Mouse (Mus musculus) small intestine, adult 2 months (tissue): ENCODE data around the gene Cmtm8. TPM values are rescaled to one million over a fixed set of nuclear protein-coding genes. Genes with fewer than 3 reads are reported as not detected.

ENCODE experiments used
- H3K27ac ChIP-seq: fragments of 200-500 bp; 2 replicates; pipeline ENCODE4 v1.5.1; 2012; ENCODE audit warnings: low read depth, low read length, control low read depth, inconsistent platforms; ENCODE audit not compliant: insufficient read depth
- H3K27me3 ChIP-seq: fragments of 200-500 bp; 2 replicates; pipeline ENCODE4 v1.6.1; 2012; ENCODE audit warnings: mild to moderate bottlenecking, moderate library complexity, low read length, inconsistent platforms; ENCODE audit not compliant: control insufficient read depth, insufficient read depth
- H3K36me3 ChIP-seq: fragments of 200-500 bp; 2 replicates; pipeline ENCODE4 v1.6.1; 2012; ENCODE audit warnings: mild to moderate bottlenecking, low read length, control low read depth, inconsistent platforms; ENCODE audit not compliant: control insufficient read depth, insufficient read depth
- H3K4me1 ChIP-seq: fragments of 200-500 bp; 2 replicates; pipeline ENCODE4 v1.6.1; 2012; ENCODE audit warnings: low read length, inconsistent platforms, mixed read lengths; ENCODE audit not compliant: control insufficient read depth, insufficient read depth, insufficient read length
- H3K4me3 ChIP-seq: fragments of 200-500 bp; 2 replicates; pipeline ENCODE4 v1.5.1; 2012; ENCODE audit warnings: low read depth, mild to moderate bottlenecking, control low read depth, inconsistent platforms, low read length, moderate library complexity
- CTCF ChIP-seq: fragments of 200-500 bp; IDR thresholded peaks from 2 replicates; pipeline ENCODE4 v1.5.1; 2012; ENCODE audit warnings: low read depth, mild to moderate bottlenecking, control low read depth, inconsistent platforms, low read length, moderate library complexity, mixed read lengths; ENCODE audit not compliant: insufficient replicate concordance, insufficient read length; ENCODE audit errors: extremely low read depth
- POLR2A ChIP-seq: fragments of 200-500 bp; IDR thresholded peaks from 2 replicates; pipeline ENCODE4 v1.6.1; 2012; ENCODE audit warnings: low read depth, mild to moderate bottlenecking, control low read depth, inconsistent platforms, low read length, moderate library complexity
- WGBS: fragments of 180-500 bp; shearing (Covaris S2); methylation state at CpG from one replicate; pipeline ENCODE4 v1.1.7; 2018; 5-methylcytosine and 5-hydroxymethylcytosine counted together
- polyA plus RNA-seq: library from polyadenylated mRNA; depleted of rRNA; stranded (reverse); fragments of >200 nt; gene quantifications from 2 replicates; pipeline ENCODE4 v1.2.3, GENCODE M21; 2012

Gene Cmtm8
- polyA plus RNA-seq, 1 experiment, result 2.9 TPM

DNA sequence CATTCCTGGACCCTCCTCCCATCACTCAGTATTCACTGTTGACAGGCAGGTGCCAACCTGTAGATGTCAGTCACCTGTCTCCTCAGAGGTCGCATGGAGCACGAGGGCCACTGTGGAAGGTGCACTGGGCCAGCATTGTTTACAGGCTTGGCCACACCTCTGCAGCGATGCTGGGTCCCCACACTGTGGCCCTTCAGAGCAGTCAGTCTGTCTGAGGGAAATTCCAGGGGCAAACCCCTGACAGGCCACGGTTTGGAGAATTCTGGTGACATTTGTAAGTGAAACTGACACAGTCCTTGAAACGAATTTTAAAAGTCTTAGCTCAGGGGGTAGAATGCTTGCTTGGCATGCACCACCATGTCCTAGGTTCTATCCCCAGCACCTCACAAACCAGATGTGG is 83.6 kb downstream of the Cmtm8 start:
- Histone ChIP-seq H3K27ac (no peak overlapping the region), H3K4me3 (no peak overlapping the region), H3K36me3 (peaks cover 1% of the 10 kb centered on the region; the same call in 1 of the 2 replicates), H3K27me3 (no peaks in the 10 kb centered on the region), H3K4me1 (peaks cover 5% of the 10 kb centered on the region)
- no peak for TF ChIP-seq POLR2A
- no peak for TF ChIP-seq CTCF
- WGBS, result 81% methylated on average over 5 of the region's 5 CpGs

DNA sequence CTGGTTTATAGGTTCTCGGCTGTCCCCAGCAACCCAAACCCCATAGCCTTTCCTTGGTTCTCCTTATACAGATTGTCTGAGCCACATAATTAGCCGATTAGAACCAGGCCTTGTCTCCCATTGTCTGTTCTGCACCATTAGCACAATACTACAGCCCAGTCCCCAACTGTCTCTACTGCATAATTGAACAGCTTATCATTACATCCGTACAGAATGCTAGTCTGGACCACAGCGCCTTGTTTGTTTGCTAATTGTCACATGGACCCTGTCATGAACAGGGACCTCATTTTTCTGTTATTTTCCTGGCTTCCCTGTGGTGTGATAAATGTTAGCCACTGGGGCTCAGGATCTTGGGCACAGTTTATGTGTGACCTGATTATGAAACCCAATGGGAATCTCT is 84.1 kb downstream of the Cmtm8 start:
- no peak for TF ChIP-seq CTCF
- TF ChIP-seq POLR2A, result no peak
- WGBS, result 87% methylated on average over 4 of the region's 4 CpGs
- peaks cover 3% of the 10 kb centered on the region; the same call in 1 of the 2 replicates for H3K36me3 ChIP-seq
- no peak overlapping the region for H3K27ac ChIP-seq
- no peak overlapping the region for H3K4me3 ChIP-seq
- H3K27me3 ChIP-seq, result no peaks in the 10 kb centered on the region
- peaks cover 5% of the 10 kb centered on the region for H3K4me1 ChIP-seq

DNA sequence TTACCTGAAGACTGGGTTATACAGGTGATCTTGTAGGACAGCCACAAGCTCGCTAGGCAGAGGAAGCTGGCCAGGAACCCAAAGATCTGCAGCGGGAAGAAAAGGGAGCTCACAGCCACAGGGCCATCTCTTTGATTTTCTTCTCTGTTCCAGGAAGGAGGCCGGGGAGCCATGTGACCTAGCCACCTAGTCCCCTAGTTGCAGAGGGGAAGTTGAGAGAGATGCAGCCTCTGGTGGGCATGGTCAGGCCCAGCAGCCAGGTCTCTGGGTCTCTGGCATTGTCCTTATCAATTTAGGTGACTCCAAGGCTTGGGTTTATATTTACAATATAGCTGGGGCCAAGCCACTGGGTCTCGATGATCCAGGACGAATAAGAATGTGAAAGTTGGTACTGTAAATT is 85.2 kb downstream of the Cmtm8 start:
- 0 out of 2 replicates have a peak overlapping the region, but pooled peaks have one; percentile 7 for H3K27ac ChIP-seq

DNA sequence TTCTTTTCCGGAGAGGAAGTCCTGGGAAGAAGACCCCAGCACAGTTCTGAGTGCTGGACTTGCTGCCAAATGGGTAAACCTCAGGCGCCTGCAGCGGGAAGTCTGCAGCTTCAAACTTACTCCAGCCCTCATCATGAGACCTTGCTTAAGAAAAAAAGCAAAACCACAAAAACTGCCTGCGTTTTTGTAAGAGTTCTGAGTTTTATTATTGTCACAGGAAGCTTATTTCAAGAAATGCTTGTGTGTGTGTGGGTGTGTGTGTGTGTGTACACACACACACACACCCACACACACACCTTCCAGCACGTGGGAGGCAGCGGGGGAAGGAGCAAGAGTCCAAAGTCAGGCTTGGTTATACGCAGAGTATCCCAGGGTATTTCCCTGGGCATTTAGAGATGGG is 85.7 kb downstream of the Cmtm8 start:
- WGBS, result 56% methylated on average over 7 of the region's 7 CpGs
- 0 out of 2 replicates have a peak overlapping the region, but pooled peaks have one; percentile 7 for H3K27ac ChIP-seq

More for the DNA sequence above, 85.2 kb downstream of the Cmtm8 start:
- H3K4me3 ChIP-seq, result no peak overlapping the region
- TF ChIP-seq CTCF, result no peak
- TF ChIP-seq POLR2A, result no peak
- peaks cover 5% of the 10 kb centered on the region for H3K4me1 ChIP-seq
- H3K27me3 ChIP-seq, result no peaks in the 10 kb centered on the region
- WGBS, result 75% methylated on average over 5 of the region's 5 CpGs
- peaks cover 3% of the 10 kb centered on the region; the same call in 1 of the 2 replicates for H3K36me3 ChIP-seq

DNA sequence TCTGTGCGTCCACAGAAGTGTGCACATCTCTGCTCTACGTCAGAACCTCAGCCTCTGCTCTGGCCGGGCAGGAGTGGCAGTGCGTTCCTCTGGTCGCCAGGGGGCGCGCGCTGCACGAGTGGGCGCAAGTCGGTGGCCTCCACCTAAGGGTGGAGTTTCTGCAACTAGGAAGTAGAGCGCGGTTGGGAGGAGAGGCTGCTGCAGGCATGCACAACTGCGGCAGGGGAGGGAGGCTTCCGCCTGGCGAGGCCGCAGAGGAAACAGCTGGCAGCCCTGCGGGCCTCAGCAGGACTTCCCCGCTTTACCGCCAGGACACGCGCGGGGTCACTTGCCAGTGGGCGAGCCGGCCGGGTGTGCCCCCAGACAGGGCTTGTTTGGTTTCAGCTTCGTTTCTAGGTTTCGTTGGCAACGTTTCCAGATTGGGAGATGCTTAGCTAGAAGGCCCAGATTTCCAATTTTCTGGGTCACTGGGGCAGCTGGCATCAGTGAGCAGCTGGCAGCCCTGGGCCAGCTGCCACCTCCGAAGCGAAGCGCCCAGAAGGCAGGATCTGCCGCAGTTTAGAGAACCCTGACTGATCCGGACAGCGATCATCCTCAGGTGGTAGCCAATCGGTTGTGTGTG is 91.0 kb downstream of the Cmtm8 start:
- peak overlapping the region; percentile 46 for H3K27ac ChIP-seq
- WGBS, result 2% methylated on average over 36 of the region's 36 CpGs
- H3K4me3 ChIP-seq, result peak overlapping the region; percentile 73
- TF ChIP-seq CTCF, result peak; percentile 96
- TF ChIP-seq POLR2A, result peak; percentile 36; the same call in 1 of the 2 replicates
- peaks cover 3% of the 10 kb centered on the region; the same call in 1 of the 2 replicates for H3K4me1 ChIP-seq
- peaks cover 14% of the 10 kb centered on the region for H3K36me3 ChIP-seq
- no peaks in the 10 kb centered on the region for H3K27me3 ChIP-seq

More for the DNA sequence above, 85.7 kb downstream of the Cmtm8 start:
- Histone ChIP-seq H3K27me3 (no peaks in the 10 kb centered on the region), H3K4me3 (no peak overlapping the region), H3K36me3 (peaks cover 3% of the 10 kb centered on the region; the same call in 1 of the 2 replicates), H3K4me1 (peaks cover 6% of the 10 kb centered on the region)
- TF ChIP-seq CTCF, result no peak
- TF ChIP-seq POLR2A, result no peak

DNA sequence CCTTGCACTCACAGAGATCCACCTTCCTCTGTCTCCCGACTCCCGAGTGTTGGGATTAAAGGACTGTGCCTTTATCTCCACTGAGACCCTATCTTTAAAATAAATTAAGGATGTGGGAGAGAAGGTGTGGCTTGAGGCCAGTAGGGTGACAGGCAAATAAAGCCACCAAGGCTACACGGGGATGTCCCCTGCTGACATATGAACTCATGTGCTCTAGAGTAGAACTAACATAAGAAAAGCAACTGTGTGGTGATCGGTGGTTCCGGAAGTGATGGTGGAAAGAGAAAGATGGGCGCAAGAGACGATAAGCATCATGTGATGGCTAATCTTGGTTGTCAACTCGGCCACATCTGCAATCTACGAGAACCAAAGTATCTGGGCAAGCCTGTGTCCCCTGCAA is 91.6 kb downstream of the Cmtm8 start:
- Histone ChIP-seq H3K27ac (peak overlapping the region; percentile 2; the same call in 1 of the 2 replicates), H3K4me1 (peaks cover 3% of the 10 kb centered on the region; the same call in 1 of the 2 replicates), H3K36me3 (peaks cover 21% of the 10 kb centered on the region), H3K4me3 (no peak overlapping the region), H3K27me3 (no peaks in the 10 kb centered on the region)
- TF ChIP-seq CTCF (no peak), POLR2A (no peak)
- WGBS, result 64% methylated on average over 9 of the region's 9 CpGs

DNA sequence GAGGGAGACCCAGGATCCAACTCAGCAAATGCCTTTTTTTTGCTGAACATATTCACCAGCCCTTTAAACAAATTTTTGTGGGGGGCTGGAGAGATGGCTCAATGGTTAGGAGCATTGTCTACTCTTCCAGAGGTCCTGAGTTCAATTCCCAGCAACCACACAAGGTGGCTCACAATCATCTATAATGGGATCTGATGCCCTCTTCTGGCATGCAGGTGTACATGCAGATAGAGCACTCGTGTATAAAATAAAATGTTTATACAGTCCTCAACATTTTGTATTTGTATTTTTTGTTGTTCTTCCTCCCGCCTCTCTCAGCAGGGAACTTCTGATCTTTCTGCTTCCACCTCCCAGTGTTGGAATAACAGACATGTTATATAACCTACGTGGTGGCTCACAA is 92.4 kb downstream of the Cmtm8 start:
- peaks cover 27% of the 10 kb centered on the region for H3K36me3 ChIP-seq
- H3K27ac ChIP-seq, result no peak overlapping the region
- no peak for TF ChIP-seq POLR2A
- TF ChIP-seq CTCF, result no peak
- no peaks in the 10 kb centered on the region for H3K27me3 ChIP-seq
- 92% methylated on average over 3 of the region's 3 CpGs for WGBS
- peaks cover 3% of the 10 kb centered on the region; the same call in 1 of the 2 replicates for H3K4me1 ChIP-seq
- no peak overlapping the region for H3K4me3 ChIP-seq
